Mouse (Mus musculus) erythroblast, embryonic 14.5 days (primary cell): Measurements from ENCODE around the gene Cep70. TPM values are rescaled to one million over a fixed set of nuclear protein-coding genes. Genes with fewer than 3 reads are reported as not detected.

Experiments used
- H3K27me3 ChIP-seq: 2 replicates; pipeline ENCODE4 v1.6.1; 2012; ENCODE audit warnings: inconsistent platforms; ENCODE audit not compliant: control insufficient read depth
- H3K36me3 ChIP-seq: 2 replicates; pipeline ENCODE4 v1.6.1; 2012; ENCODE audit warnings: mild to moderate bottlenecking, inconsistent platforms; ENCODE audit not compliant: control insufficient read depth
- H3K4me1 ChIP-seq: 2 replicates; pipeline ENCODE4 v1.6.1; 2012; ENCODE audit warnings: inconsistent platforms; ENCODE audit not compliant: control insufficient read depth
- H3K4me3 ChIP-seq: replicated peaks from 2 replicates; pipeline ENCODE3; 2012; ENCODE audit warnings: moderate library complexity, mild to moderate bottlenecking, inconsistent platforms
- H3K9me3 ChIP-seq: 2 replicates; pipeline ENCODE4 v1.6.1; 2012; ENCODE audit warnings: low read length, inconsistent platforms, mixed read lengths; ENCODE audit not compliant: control insufficient read depth
- GATA1 ChIP-seq: IDR thresholded peaks from 2 replicates; pipeline ENCODE4 v1.6.1; 2012; ENCODE audit warnings: low read length, inconsistent platforms, mixed read lengths
- TAL1 ChIP-seq: IDR thresholded peaks from 3 replicates; pipeline ENCODE4 v1.6.1; 2012; ENCODE audit warnings: low read length, inconsistent platforms, mixed read lengths
- polyA plus RNA-seq: library from polyadenylated mRNA; stranded (reverse); fragments of >175 nt; gene quantifications from 2 replicates; pipeline ENCODE4 v1.2.3, GENCODE M21; 2012

The Cep70 gene
- polyA plus RNA-seq, 1 experiment = 0.29 TPM

- no peaks in the 10 kb centered on the region for H3K36me3 ChIP-seq
- H3K4me1 ChIP-seq = peaks cover 2% of the 10 kb centered on the region; the same call in 1 of the 2 replicates
- no peaks in the 10 kb centered on the region for H3K27me3 ChIP-seq
- H3K9me3 ChIP-seq = no peaks in the 10 kb centered on the region
- TF ChIP-seq GATA1 = no peak
- TF ChIP-seq TAL1 = no peak
- H3K4me3 ChIP-seq = no peak overlapping the region
Observed at GRCm38 (mm10) chr9:99339182-99339581, 96.0 kb downstream of the Cep70 start.

GRCm38 (mm10) chr9:99340126-99340525, 97.0 kb downstream of the Cep70 start:
- Histone ChIP-seq H3K27me3 (no peaks in the 10 kb centered on the region), H3K9me3 (no peaks in the 10 kb centered on the region), H3K36me3 (no peaks in the 10 kb centered on the region), H3K4me3 (no peak overlapping the region), H3K4me1 (peaks cover 2% of the 10 kb centered on the region)
- TF ChIP-seq GATA1 (no peak), TAL1 (no peak)

GRCm38 (mm10) chr9:99341600-99341999, 98.4 kb downstream of the Cep70 start:
- no peaks in the 10 kb centered on the region for H3K27me3 ChIP-seq
- H3K4me1 ChIP-seq = peaks cover 5% of the 10 kb centered on the region
- H3K4me3 ChIP-seq = no peak overlapping the region
- no peaks in the 10 kb centered on the region for H3K36me3 ChIP-seq
- no peaks in the 10 kb centered on the region for H3K9me3 ChIP-seq
- TF ChIP-seq TAL1 (no peak), GATA1 (no peak)

GRCm38 (mm10) chr9:99345351-99345792, 102.2 kb downstream of the Cep70 start:
- Histone ChIP-seq H3K9me3 (no peaks in the 10 kb centered on the region), H3K36me3 (no peaks in the 10 kb centered on the region), H3K4me3 (no peak overlapping the region), H3K27me3 (no peaks in the 10 kb centered on the region), H3K4me1 (peaks cover 5% of the 10 kb centered on the region)
- no peak for TF ChIP-seq GATA1

Other genes with a start within 250 kb of the Cep70 start
- gene Gm1123, start 207.7 kb upstream of the Cep70 start, polyA plus RNA-seq = not detected in 2 replicates
- gene Pik3cb, start 102.7 kb upstream of the Cep70 start, polyA plus RNA-seq = 0.11 and 0.12 TPM in 2 replicates
- not detected in 2 replicates for gene Faiml, start 6.1 kb upstream of the Cep70 start, polyA plus RNA-seq
- gene Esyt3, start 115.2 kb downstream of the Cep70 start, polyA plus RNA-seq = not detected in 2 replicates
- gene Mras, start 194.0 kb downstream of the Cep70 start, polyA plus RNA-seq = 0.01 TPM in 1 of 2 replicates, not detected in the other
- gene Nme9, start 208.1 kb downstream of the Cep70 start, polyA plus RNA-seq = not detected in 2 replicates